Mouse (Mus musculus) heart, adult 2 months (tissue): ENCODE results near the gene Col7a1.

ENCODE experiments used
- CTCF ChIP-seq: fragments of 200-600 bp; IDR thresholded peaks from 2 replicates; pipeline ENCODE4 v1.8.1; 2022; ENCODE audit warnings: antibody characterized with exemption, mild to moderate bottlenecking, moderate library complexity
- EP300 ChIP-seq: fragments of 200-500 bp; IDR thresholded peaks from 2 replicates; pipeline ENCODE4 v1.6.1; 2011; ENCODE audit warnings: low read depth, low read length, control low read depth; ENCODE audit not compliant: insufficient read depth
- POLR2A ChIP-seq: fragments of 200-500 bp; IDR thresholded peaks from 2 replicates; pipeline ENCODE4 v1.6.1; 2011; ENCODE audit warnings: mild to moderate bottlenecking, low read depth, low read length, control low read depth; ENCODE audit not compliant: insufficient read depth

DNA sequence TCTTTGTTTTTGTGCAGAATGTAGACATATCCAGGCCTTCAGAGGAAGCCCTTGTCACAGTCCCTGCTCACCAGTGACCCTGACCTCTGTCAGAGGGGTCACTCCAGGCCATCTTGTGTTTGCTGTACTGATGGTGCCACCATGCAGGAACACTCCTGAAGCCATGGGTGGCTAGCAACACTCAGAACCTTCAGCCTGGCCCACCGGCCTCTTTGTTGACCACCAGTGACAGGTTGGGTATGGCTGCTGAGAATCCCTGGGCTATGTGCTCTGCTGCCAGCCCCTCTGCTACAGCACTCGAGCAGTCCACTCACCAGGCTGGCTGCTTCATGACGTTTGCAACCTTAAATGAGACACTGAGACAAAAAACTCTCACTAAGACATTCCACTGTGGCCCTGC lies 76.9 kb downstream of the Col7a1 start:
- TF ChIP-seq CTCF: no peak
- TF ChIP-seq POLR2A: no peak
- no peak for TF ChIP-seq EP300
